9 mouse cellular contexts compared by ENCODE assay signal in the genomic region with DNA sequence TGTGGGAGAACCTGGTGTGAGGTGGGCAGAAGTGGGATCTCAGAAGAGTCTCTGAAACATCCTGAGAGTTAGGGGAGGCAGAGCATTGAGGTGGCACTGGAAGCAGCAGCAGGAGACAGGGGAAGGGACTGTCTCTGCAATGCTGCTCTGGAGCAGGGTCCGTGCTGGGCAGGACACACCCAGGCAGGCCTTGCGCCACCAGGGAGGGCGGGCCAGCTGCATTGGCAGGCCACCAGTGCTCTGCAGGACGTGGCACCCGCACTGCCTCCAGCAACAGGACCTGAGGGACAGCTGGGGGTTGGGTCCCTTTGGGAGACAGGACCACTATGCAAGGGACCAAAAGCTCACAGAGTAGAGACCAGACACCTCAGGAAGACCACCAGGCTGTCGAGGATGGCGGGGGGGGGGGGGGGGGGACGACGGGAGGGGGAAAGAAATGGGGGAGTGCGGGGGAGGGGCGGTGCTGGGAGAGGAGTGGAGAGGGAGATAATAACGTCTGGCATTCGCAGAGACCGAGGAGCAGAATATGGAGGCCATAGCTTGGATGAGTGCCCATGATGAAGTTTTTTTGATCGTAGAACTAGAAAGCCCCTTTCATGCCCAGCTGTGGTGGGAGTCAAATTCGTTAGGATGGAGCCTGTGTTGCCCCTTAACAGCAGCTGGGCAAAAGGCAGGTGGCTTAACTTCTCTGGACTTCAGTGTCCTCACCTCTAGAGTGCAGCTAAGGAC. TPM values are rescaled to one million over a fixed set of nuclear protein-coding genes. Genes with fewer than 3 reads are reported as not detected.
DNase-seq lines count a peak whose midpoint lies in the region; ATAC-seq lines count a peak whose summit lies in the region.
"Had no signal": no experiment of that assay in that cellular context is flagged by ENCODE, and none has a peak within 500 bp of the region (broad histone marks: within the 10 kb centered on the region; RNA-seq: fewer than 3 reads in every experiment).

No protein-coding gene starts in this region.

- peaks cover 4% of the 10 kb centered on the region; the same call in 1 of the 2 replicates for H3K27me3 ChIP-seq in midbrain, embryonic 10.5 days (ENCODE audit: low read depth, poor library complexity, severe bottlenecking)
- H3K27me3 ChIP-seq in midbrain, embryonic 14.5 days (ENCODE audit: control insufficient read depth, insufficient read depth, low read length) = no peaks in the 10 kb centered on the region
- no peaks in the 10 kb centered on the region for H3K27me3 ChIP-seq in embryonic facial prominence, embryonic 13.5 days
- H3K27me3 ChIP-seq in heart, embryonic 16.5 days (ENCODE audit: control insufficient read depth, insufficient read depth, low read length) = no peaks in the 10 kb centered on the region
- no peaks in the 10 kb centered on the region for H3K27me3 ChIP-seq in hindbrain, embryonic 11.5 days (ENCODE audit: control insufficient read depth, insufficient read depth, low read length)

- no peak for DNase-seq in midbrain, embryonic 10.5 days (ENCODE audit: low spot score)
- DNase-seq in midbrain, embryonic 14.5 days = no peak
- DNase-seq in lung, postnatal 36 days = peak; percentile 83
- DNase-seq in thymus, adult 18-20 months = no peak
- no peak for DNase-seq in thymus, postnatal 0 days (ENCODE audit: low spot score)
- DNase-seq in hindbrain, embryonic 11.5 days (ENCODE audit: low spot score) = no peak

- 33% methylated on average over 13 of the region's 16 CpGs for WGBS in midbrain, embryonic 10.5 days
- WGBS in midbrain, embryonic 14.5 days = 25% methylated on average over 13 of the region's 16 CpGs
- WGBS in embryonic facial prominence, embryonic 13.5 days = 23% methylated on average over 13 of the region's 16 CpGs
- WGBS in heart, embryonic 16.5 days = 16% methylated on average over 13 of the region's 16 CpGs
- 37% methylated on average over 13 of the region's 16 CpGs for WGBS in hindbrain, embryonic 11.5 days

- H3K4me1 ChIP-seq in midbrain, embryonic 10.5 days = peaks cover 20% of the 10 kb centered on the region
- no peaks in the 10 kb centered on the region for H3K4me1 ChIP-seq in midbrain, embryonic 14.5 days (ENCODE audit: control insufficient read depth, insufficient read depth, low read length)
- H3K4me1 ChIP-seq in embryonic facial prominence, embryonic 13.5 days = peaks cover 31% of the 10 kb centered on the region
- peaks cover 14% of the 10 kb centered on the region for H3K4me1 ChIP-seq in heart, embryonic 16.5 days (ENCODE audit: control insufficient read depth, insufficient read depth, low read length)
- no peaks in the 10 kb centered on the region for H3K4me1 ChIP-seq in hindbrain, embryonic 11.5 days (replicated peaks; ENCODE audit: control insufficient read depth, insufficient read depth, low read length)

- no peak overlapping the region for H3K4me2 ChIP-seq in midbrain, embryonic 14.5 days (ENCODE audit: low read length)
- H3K4me2 ChIP-seq in embryonic facial prominence, embryonic 13.5 days = no peak overlapping the region
- peak overlapping the region; percentile 39; the same call in 1 of the 2 replicates for H3K4me2 ChIP-seq in heart, embryonic 16.5 days (ENCODE audit: low read depth, low read length)
- H3K4me2 ChIP-seq in hindbrain, embryonic 11.5 days (replicated peaks; ENCODE audit: low read depth, low read length) = no peak overlapping the region

- H3K27ac ChIP-seq in midbrain, embryonic 10.5 days (replicated peaks) = peak overlapping the region; percentile 46; the same call in 1 of the 2 replicates
- H3K27ac ChIP-seq in midbrain, embryonic 14.5 days (replicated peaks; ENCODE audit: low read depth, low read length) = no peak overlapping the region
- H3K27ac ChIP-seq in embryonic facial prominence, embryonic 13.5 days = peak overlapping the region; percentile 73
- peak overlapping the region; percentile 43 for H3K27ac ChIP-seq in heart, embryonic 16.5 days (ENCODE audit: low read length)
- H3K27ac ChIP-seq in hindbrain, embryonic 11.5 days (ENCODE audit: low read depth, low read length) = no peak overlapping the region

- no peak overlapping the region for H3K4me3 ChIP-seq in midbrain, embryonic 10.5 days
- H3K4me3 ChIP-seq in midbrain, embryonic 14.5 days (replicated peaks; ENCODE audit: low read depth, low read length) = no peak overlapping the region
- no peak overlapping the region for H3K4me3 ChIP-seq in embryonic facial prominence, embryonic 13.5 days
- H3K4me3 ChIP-seq in heart, embryonic 16.5 days (ENCODE audit: low read length) = no peak overlapping the region
- no peak overlapping the region for H3K4me3 ChIP-seq in hindbrain, embryonic 11.5 days (ENCODE audit: low read depth, low read length)

- no peaks in the 10 kb centered on the region for H3K36me3 ChIP-seq in midbrain, embryonic 10.5 days
- H3K36me3 ChIP-seq in midbrain, embryonic 14.5 days (ENCODE audit: control insufficient read depth, insufficient read depth, low read length) = no peaks in the 10 kb centered on the region
- no peaks in the 10 kb centered on the region for H3K36me3 ChIP-seq in embryonic facial prominence, embryonic 13.5 days
- no peaks in the 10 kb centered on the region for H3K36me3 ChIP-seq in heart, embryonic 16.5 days (ENCODE audit: control insufficient read depth, insufficient read depth)
- H3K36me3 ChIP-seq in hindbrain, embryonic 11.5 days (ENCODE audit: control insufficient read depth, insufficient read depth, low read length) = no peaks in the 10 kb centered on the region

- no peak for ATAC-seq in midbrain, embryonic 14.5 days (ENCODE audit: low FRiP score, low TSS enrichment)
- no peak for ATAC-seq in embryonic facial prominence, embryonic 13.5 days (ENCODE audit: insufficient number of reproducible peaks, insufficient read depth, low FRiP score, low TSS enrichment, low read depth)
- ATAC-seq in heart, embryonic 16.5 days (replicated peaks; ENCODE audit: extremely low read depth, insufficient read depth, low FRiP score) = peak; percentile 70
- ATAC-seq in hindbrain, embryonic 11.5 days (ENCODE audit: low FRiP score) = no peak

- H3K9me3 ChIP-seq in midbrain, embryonic 10.5 days (replicated peaks) = no peaks in the 10 kb centered on the region
- no peaks in the 10 kb centered on the region for H3K9me3 ChIP-seq in midbrain, embryonic 14.5 days (ENCODE audit: control insufficient read depth, low read length)
- H3K9me3 ChIP-seq in embryonic facial prominence, embryonic 13.5 days = no peaks in the 10 kb centered on the region
- no peaks in the 10 kb centered on the region for H3K9me3 ChIP-seq in heart, embryonic 16.5 days (replicated peaks; ENCODE audit: control insufficient read depth, low read length)
- H3K9me3 ChIP-seq in hindbrain, embryonic 11.5 days (ENCODE audit: control insufficient read depth, low read length) = no peaks in the 10 kb centered on the region

- no peak overlapping the region for H3K9ac ChIP-seq in midbrain, embryonic 14.5 days (replicated peaks; ENCODE audit: low read length)
- no peak overlapping the region for H3K9ac ChIP-seq in embryonic facial prominence, embryonic 13.5 days
- 0 out of 2 replicates have a peak overlapping the region, but pooled peaks have one; percentile 45 for H3K9ac ChIP-seq in heart, embryonic 16.5 days (ENCODE audit: low read length)
- no peak overlapping the region for H3K9ac ChIP-seq in hindbrain, embryonic 11.5 days (ENCODE audit: low read depth, low read length)

RNA-seq across cellular contexts. Expression of a gene that starts 20.2 kb away (rescaled TPM):
- polyA plus RNA-seq in midbrain, embryonic 10.5 days (2016; fragmentation: Nextera tagmentation; extraction: Ambion mirVana) = 85.4 and 177 TPM in 2 replicates
- polyA plus RNA-seq in midbrain, embryonic 14.5 days (2014; fragmentation: Nextera tagmentation; extraction: Ambion mirVana) = 0.98 and 64.7 TPM in 2 replicates
- 1,060 and 1,259 TPM in 2 replicates for polyA plus RNA-seq in embryonic facial prominence, embryonic 13.5 days (2015; fragmentation: Nextera tagmentation; extraction: Ambion mirVana)
- 669 and 799 TPM in 2 replicates for polyA plus RNA-seq in heart, embryonic 16.5 days (2015; fragmentation: Nextera tagmentation; extraction: Ambion mirVana)
- polyA plus RNA-seq in thymus, postnatal 0 days (2015; fragmentation: Nextera tagmentation; extraction: Ambion mirVana) = 64.3 and 68.9 TPM in 2 replicates
- polyA plus RNA-seq in hindbrain, embryonic 11.5 days (2014; fragmentation: Nextera tagmentation; extraction: Ambion mirVana) = 122 and 135 TPM in 2 replicates

RNA-seq across cellular contexts. Expression of a gene that starts 51.6 kb away (rescaled TPM):
- not detected in 2 replicates for polyA plus RNA-seq in midbrain, embryonic 10.5 days (2016; fragmentation: Nextera tagmentation; extraction: Ambion mirVana)
- polyA plus RNA-seq in midbrain, embryonic 14.5 days (2014; fragmentation: Nextera tagmentation; extraction: Ambion mirVana) = not detected in 2 replicates
- not detected in 2 replicates for polyA plus RNA-seq in embryonic facial prominence, embryonic 13.5 days (2015; fragmentation: Nextera tagmentation; extraction: Ambion mirVana)
- 0.33 TPM in 1 of 2 replicates, not detected in the other for polyA plus RNA-seq in heart, embryonic 16.5 days (2015; fragmentation: Nextera tagmentation; extraction: Ambion mirVana)
- not detected in 2 replicates for polyA plus RNA-seq in thymus, postnatal 0 days (2015; fragmentation: Nextera tagmentation; extraction: Ambion mirVana)
- polyA plus RNA-seq in hindbrain, embryonic 11.5 days (2014; fragmentation: Nextera tagmentation; extraction: Ambion mirVana) = not detected in 2 replicates
- polyA plus RNA-seq: liver, embryonic 16.5 days had no signal

Comparison
In these comparisons a context has a peak if more than half of its experiments do, and no peak if none do; other contexts are left out.
1. H3K27ac ChIP-seq: peak in midbrain, embryonic 10.5 days (single experiment), embryonic facial prominence, embryonic 13.5 days (single experiment) and heart, embryonic 16.5 days (single experiment); none in midbrain, embryonic 14.5 days (single experiment) and hindbrain, embryonic 11.5 days (single experiment).